Mouse (Mus musculus) midbrain, postnatal 0 days (tissue): Measurements from ENCODE around the gene Scn4b. TPM values are rescaled to one million over a fixed set of nuclear protein-coding genes. Genes with fewer than 3 reads are reported as not detected.

Source experiments
- ATAC-seq: fragments of 200-750 bp; cut with Nextera tagmentation; 2 replicates; pipeline ENCODE4 v1.8.0; 2017; ENCODE audit warnings: moderate number of reproducible peaks, mild to moderate bottlenecking, moderate TSS enrichment, moderate library complexity; ENCODE audit not compliant: low FRiP score
- DNase-seq: peaks from one replicate; pipeline ENCODE4 v3.0.0-alpha.2; 2015; ENCODE audit warnings: low spot score
- H3K27ac ChIP-seq: fragments of 300-500 bp; sonication (generic); 2 replicates; pipeline ENCODE4 v1.5.1; 2014; ENCODE audit warnings: low read depth, mild to moderate bottlenecking, low read length, mixed read lengths
- H3K27me3 ChIP-seq: fragments of 300-500 bp; sonication (generic); 2 replicates; pipeline ENCODE4 v1.6.1; 2014; ENCODE audit warnings: low read length, control low read depth, mixed read lengths; ENCODE audit not compliant: insufficient read depth
- H3K36me3 ChIP-seq: fragments of 300-500 bp; sonication (generic); 2 replicates; pipeline ENCODE4 v1.6.1; 2014; ENCODE audit warnings: low read length, control low read depth, mixed read lengths; ENCODE audit not compliant: insufficient read depth
- H3K4me1 ChIP-seq: fragments of 300-500 bp; sonication (generic); 2 replicates; pipeline ENCODE4 v1.6.1; 2014; ENCODE audit warnings: mild to moderate bottlenecking, control low read depth, antibody characterized with exemption, low read length, mixed read lengths; ENCODE audit not compliant: insufficient read depth
- H3K4me2 ChIP-seq: fragments of 300-500 bp; sonication (generic); 2 replicates; pipeline ENCODE4 v1.6.1; 2014; ENCODE audit warnings: low read depth, mild to moderate bottlenecking, low read length, mixed read lengths; ENCODE audit not compliant: poor library complexity, severe bottlenecking
- H3K4me3 ChIP-seq: fragments of 300-500 bp; sonication (generic); 2 replicates; pipeline ENCODE4 v1.5.1; 2014; ENCODE audit warnings: low read depth, mild to moderate bottlenecking, low read length, moderate library complexity
- H3K9ac ChIP-seq: fragments of 300-500 bp; sonication (generic); replicated peaks from 2 replicates; pipeline ENCODE4 v1.6.1; 2014; ENCODE audit warnings: mild to moderate bottlenecking, low read length, moderate library complexity, mixed read lengths; ENCODE audit not compliant: poor library complexity, severe bottlenecking
- H3K9me3 ChIP-seq: fragments of 300-500 bp; sonication (generic); 2 replicates; pipeline ENCODE4 v1.6.1; 2016; ENCODE audit warnings: low read length, control low read depth
- CTCF ChIP-seq: IDR thresholded peaks from 2 replicates; pipeline ENCODE4 v1.5.1; 2016; ENCODE audit warnings: antibody characterized with exemption, mild to moderate bottlenecking
- WGBS: fragments of 180-500 bp; shearing (Covaris S2); extraction: QIAGEN DNeasy Blood & Tissue Kit; methylation state at CpG from one replicate; pipeline ENCODE4 v1.1.7; 2014; 5-methylcytosine and 5-hydroxymethylcytosine counted together
- polyA plus RNA-seq: library from polyadenylated mRNA; unstranded; fragments of >200 nt; fragmentation: Nextera tagmentation; extraction: Ambion mirVana; gene quantifications from 2 replicates; pipeline ENCODE4 v1.2.1, GENCODE M21; 2015
- total RNA-seq: library from RNA; depleted of rRNA; stranded (reverse); fragments of >200 nt; gene quantifications from 2 replicates; pipeline ENCODE4 v1.2.3, GENCODE M21; 2014

The Scn4b gene
- total and polyA plus RNA-seq, 2 experiments from 2014 or later = 0.31 to 0.93 TPM

- Histone ChIP-seq H3K36me3 (no peaks in the 10 kb centered on the region), H3K4me3 (peak within 1 kb of the TSS; percentile 75), H3K9ac (peak within 1 kb of the TSS; percentile 91), H3K27ac (peak within 1 kb of the TSS; percentile 88), H3K4me1 (peaks cover 28% of the 10 kb centered on the region), H3K4me2 (peak within 1 kb of the TSS; percentile 79), H3K9me3 (no peaks in the 10 kb centered on the region), H3K27me3 (no peaks in the 10 kb centered on the region)
- WGBS = under 1% methylated on average over 13 of the region's 13 CpGs
- ATAC-seq (peak; percentile 64), DNase-seq (peak; percentile 66)
- no peak for TF ChIP-seq CTCF
Observed at GRCm38 (mm10) chr9:45117741-45118431, 20.3 kb upstream of the Scn4b start, which contains the start of gene Scn2b. Scn2b (plus strand) TSS chr9:45117782.

GRCm38 (mm10) chr9:45118552-45118951, 19.6 kb upstream of the Scn4b start:
- ATAC-seq (no peak), DNase-seq (no peak)
- no peak for TF ChIP-seq CTCF
- H3K9me3 ChIP-seq = no peaks in the 10 kb centered on the region
- H3K27ac ChIP-seq = peak overlapping the region; percentile 88; the same call in 1 of the 2 replicates
- 19% methylated on average over 10 of the region's 10 CpGs for WGBS
- peaks cover 28% of the 10 kb centered on the region for H3K4me1 ChIP-seq
- H3K36me3 ChIP-seq = no peaks in the 10 kb centered on the region
- no peaks in the 10 kb centered on the region for H3K27me3 ChIP-seq
- peak overlapping the region; percentile 79 for H3K4me2 ChIP-seq
- peak overlapping the region; percentile 91 for H3K9ac ChIP-seq
- peak overlapping the region; percentile 75 for H3K4me3 ChIP-seq

GRCm38 (mm10) chr9:45119316-45119953, 18.8 kb upstream of the Scn4b start:
- H3K27ac ChIP-seq = no peak overlapping the region
- no peak for DNase-seq
- no peak for ATAC-seq
- H3K4me2 ChIP-seq = peak overlapping the region; percentile 79
- peak; percentile 52 for TF ChIP-seq CTCF
- H3K9me3 ChIP-seq = no peaks in the 10 kb centered on the region
- 91% methylated on average over 8 of the region's 8 CpGs for WGBS
- peaks cover 28% of the 10 kb centered on the region for H3K4me1 ChIP-seq
- peak overlapping the region; percentile 91; the same call in 1 of the 2 replicates for H3K9ac ChIP-seq
- H3K4me3 ChIP-seq = peak overlapping the region; percentile 75
- H3K27me3 ChIP-seq = no peaks in the 10 kb centered on the region
- H3K36me3 ChIP-seq = no peaks in the 10 kb centered on the region

GRCm38 (mm10) chr9:45119954-45120530, 18.2 kb upstream of the Scn4b start:
- H3K4me2 ChIP-seq = peak overlapping the region; percentile 79; the same call in 1 of the 2 replicates
- H3K9me3 ChIP-seq = no peaks in the 10 kb centered on the region
- no peak for TF ChIP-seq CTCF
- peaks cover 28% of the 10 kb centered on the region for H3K4me1 ChIP-seq
- DNase-seq (no peak), ATAC-seq (no peak)
- H3K4me3 ChIP-seq = no peak overlapping the region
- H3K36me3 ChIP-seq = no peaks in the 10 kb centered on the region
- H3K27me3 ChIP-seq = no peaks in the 10 kb centered on the region
- H3K9ac ChIP-seq = no peak overlapping the region
- WGBS = 89% methylated on average over 14 of the region's 14 CpGs
- H3K27ac ChIP-seq = no peak overlapping the region

GRCm38 (mm10) chr9:45120567-45120966, 17.6 kb upstream of the Scn4b start:
- ATAC-seq (no peak), DNase-seq (no peak)
- Histone ChIP-seq H3K4me3 (no peak overlapping the region), H3K4me1 (peaks cover 28% of the 10 kb centered on the region), H3K36me3 (peaks cover 5% of the 10 kb centered on the region), H3K9ac (no peak overlapping the region), H3K9me3 (no peaks in the 10 kb centered on the region), H3K27me3 (no peaks in the 10 kb centered on the region), H3K27ac (no peak overlapping the region), H3K4me2 (no peak overlapping the region)
- 89% methylated on average over 6 of the region's 6 CpGs for WGBS
- no peak; the same call in 1 of the 2 replicates for TF ChIP-seq CTCF

GRCm38 (mm10) chr9:45121001-45121400, 17.2 kb upstream of the Scn4b start:
- 59% methylated on average over 6 of the region's 6 CpGs for WGBS
- H3K9ac ChIP-seq = no peak overlapping the region

More at GRCm38 (mm10) chr9:45121001-45121400, 17.2 kb upstream of the Scn4b start:
- ATAC-seq (no peak), DNase-seq (no peak)
- Histone ChIP-seq H3K27ac (no peak overlapping the region), H3K4me1 (peaks cover 28% of the 10 kb centered on the region), H3K4me2 (no peak overlapping the region), H3K36me3 (peaks cover 8% of the 10 kb centered on the region), H3K9me3 (no peaks in the 10 kb centered on the region), H3K4me3 (no peak overlapping the region), H3K27me3 (no peaks in the 10 kb centered on the region)
- TF ChIP-seq CTCF = no peak
